Mouse (Mus musculus) liver, adult 2 months (tissue): ENCODE results near the gene Slc25a25.

ENCODE experiments used
- CTCF ChIP-seq: fragments of 200-500 bp; IDR thresholded peaks from 2 replicates; pipeline ENCODE4 v1.5.1; 2011; ENCODE audit warnings: low read depth, low read length, control low read depth
- POLR2A ChIP-seq: fragments of 200-500 bp; IDR thresholded peaks from 2 replicates; pipeline ENCODE4 v1.6.1; 2011; ENCODE audit warnings: low read length, control low read depth; ENCODE audit not compliant: insufficient read depth; ENCODE audit errors: extremely low read depth

DNA sequence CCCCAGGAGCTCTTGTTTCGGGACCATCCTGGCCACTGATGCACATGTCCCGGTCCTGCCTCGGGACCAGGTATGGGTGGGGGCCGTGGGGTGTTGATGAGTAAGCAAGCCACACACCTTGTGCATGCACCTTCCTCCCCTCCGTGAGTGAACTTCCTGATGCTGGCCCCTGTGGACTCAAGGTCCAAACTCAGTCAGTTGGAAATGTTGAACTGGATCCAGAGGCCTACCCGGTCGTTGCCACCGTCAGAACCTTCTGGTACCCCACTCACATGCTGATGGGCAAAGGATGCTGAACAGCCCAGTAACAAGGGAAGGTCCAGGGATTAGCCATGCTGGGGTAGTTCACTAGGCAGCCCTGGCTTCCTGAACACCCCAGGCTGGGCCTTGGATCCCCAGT is 31.1 kb upstream of the Slc25a25 start:
- TF ChIP-seq POLR2A (no peak), CTCF (no peak)
